In the genomic region with DNA sequence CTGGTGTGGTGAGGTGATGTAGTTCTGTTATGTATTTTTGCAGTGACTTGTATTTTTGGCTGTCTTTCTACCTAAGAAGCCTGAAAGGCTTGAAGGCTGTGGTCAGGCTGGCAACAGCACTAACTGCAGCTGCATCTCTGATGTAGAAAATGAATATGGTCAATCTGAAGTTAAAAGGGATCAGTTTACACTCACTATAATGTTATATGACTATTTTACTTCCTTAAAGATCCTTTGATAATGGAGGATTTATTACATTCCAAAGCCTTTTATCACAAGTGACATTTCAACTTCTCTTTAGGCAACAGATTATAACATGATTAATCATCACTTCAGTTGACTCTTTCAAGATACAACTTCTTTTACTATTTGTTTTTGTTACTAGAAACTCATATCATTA, we compare ENCODE assay signal across 21 mouse cellular contexts.
DNase-seq lines count a peak whose midpoint lies in the region; ATAC-seq and TF ChIP-seq lines count a peak whose summit lies in the region.
"Had no signal": no experiment of that assay in that cellular context is flagged by ENCODE, and none has a peak within 500 bp of the region (broad histone marks: within the 10 kb centered on the region; RNA-seq: fewer than 3 reads in every experiment).

No protein-coding gene starts in this region.

- TF ChIP-seq POLR2A in kidney, adult 2 months (IDR thresholded peaks at IDR 0.05; ENCODE audit: low read depth, low read length): no peak

- peak overlapping the region; percentile 30; the same call in 1 of the 2 replicates for H3K27ac ChIP-seq in kidney, embryonic 14.5 days (ENCODE audit: low read depth, low read length)
- no peak overlapping the region for H3K27ac ChIP-seq in kidney, adult 2 months (ENCODE audit: insufficient read depth, low read depth, low read length)
- H3K27ac ChIP-seq in embryonic facial prominence, embryonic 11.5 days (replicated peaks; ENCODE audit: low read depth, low read length): 0 out of 2 replicates have a peak overlapping the region, but pooled peaks have one; percentile 5
- peak overlapping the region; percentile 81; the same call in 1 of the 2 replicates for H3K27ac ChIP-seq in limb, embryonic 12.5 days
- no peak overlapping the region for H3K27ac ChIP-seq in midbrain, embryonic 13.5 days
- H3K27ac ChIP-seq: hindbrain, embryonic 14.5 days; liver, embryonic 12.5 days had no signal

- H3K4me3 ChIP-seq in kidney, embryonic 14.5 days (ENCODE audit: low read length): no peak overlapping the region
- no peak overlapping the region for H3K4me3 ChIP-seq in kidney, adult 2 months (ENCODE audit: insufficient read depth, low read depth, low read length)
- H3K4me3 ChIP-seq in embryonic facial prominence, embryonic 11.5 days (ENCODE audit: low read depth, low read length): no peak overlapping the region
- no peak overlapping the region for H3K4me3 ChIP-seq in limb, embryonic 12.5 days (replicated peaks)
- H3K4me3 ChIP-seq in midbrain, embryonic 13.5 days (replicated peaks): no peak overlapping the region
- H3K4me3 ChIP-seq: erythroblast, embryonic 14.5 days; heart, embryonic 13.5 days; limb, embryonic 13.5 days; liver, embryonic 12.5 days; stomach, embryonic 15.5 days had no signal

- DNase-seq in kidney, adult 2 months: no peak
- peak; percentile 7 for DNase-seq in Muller cell, postnatal 12 days (ENCODE audit: inconsistent ontology term)
- no peak for DNase-seq in embryonic facial prominence, embryonic 11.5 days (ENCODE audit: low spot score)
- DNase-seq in left cerebral cortex, adult 8-10 months (ENCODE audit: low spot score in 2 of 2): no peak
- DNase-seq: adrenal gland, postnatal 14 days; cerebellum, adult 9-10 months; gastrocnemius, postnatal 14 days; heart, postnatal 14 days; lung, adult 2 months; thymus, postnatal 25 days had no signal

- no peak for TF ChIP-seq CTCF in kidney, adult 2 months (conservative IDR thresholded peaks at IDR 0.05; ENCODE audit: insufficient read depth, insufficient read length, low read depth, low read length)

- no peak overlapping the region for H3K9ac ChIP-seq in kidney, embryonic 14.5 days (ENCODE audit: low read depth, low read length)
- no peak overlapping the region for H3K9ac ChIP-seq in embryonic facial prominence, embryonic 11.5 days (replicated peaks; ENCODE audit: low read length)
- no peak overlapping the region for H3K9ac ChIP-seq in limb, embryonic 12.5 days (replicated peaks)
- no peak overlapping the region for H3K9ac ChIP-seq in midbrain, embryonic 13.5 days (replicated peaks)
- H3K9ac ChIP-seq: heart, embryonic 13.5 days; hindbrain, embryonic 14.5 days; limb, embryonic 13.5 days; liver, embryonic 12.5 days; stomach, embryonic 15.5 days had no signal

- no peaks in the 10 kb centered on the region for H3K9me3 ChIP-seq in kidney, embryonic 14.5 days (ENCODE audit: control insufficient read depth, low read length)
- H3K9me3 ChIP-seq in embryonic facial prominence, embryonic 11.5 days (replicated peaks; ENCODE audit: control insufficient read depth, low read length): no peaks in the 10 kb centered on the region
- no peaks in the 10 kb centered on the region for H3K9me3 ChIP-seq in limb, embryonic 12.5 days
- no peaks in the 10 kb centered on the region for H3K9me3 ChIP-seq in midbrain, embryonic 13.5 days
- H3K9me3 ChIP-seq: heart, embryonic 13.5 days; limb, embryonic 13.5 days; liver, embryonic 12.5 days; stomach, embryonic 15.5 days had no signal

- H3K4me2 ChIP-seq in kidney, embryonic 14.5 days (replicated peaks; ENCODE audit: low read depth, low read length): no peak overlapping the region
- no peak overlapping the region for H3K4me2 ChIP-seq in embryonic facial prominence, embryonic 11.5 days (ENCODE audit: low read depth, low read length)
- no peak overlapping the region for H3K4me2 ChIP-seq in limb, embryonic 12.5 days
- H3K4me2 ChIP-seq in midbrain, embryonic 13.5 days (replicated peaks): no peak overlapping the region
- H3K4me2 ChIP-seq: heart, embryonic 13.5 days; hindbrain, embryonic 14.5 days; limb, embryonic 13.5 days; liver, embryonic 12.5 days; stomach, embryonic 15.5 days had no signal

- H3K4me1 ChIP-seq in kidney, embryonic 14.5 days (ENCODE audit: control insufficient read depth, insufficient read depth, low read length): peaks cover 16% of the 10 kb centered on the region
- H3K4me1 ChIP-seq in kidney, adult 2 months (ENCODE audit: control insufficient read depth, insufficient read depth, low read length): no peaks in the 10 kb centered on the region
- no peaks in the 10 kb centered on the region for H3K4me1 ChIP-seq in embryonic facial prominence, embryonic 11.5 days (ENCODE audit: control insufficient read depth, insufficient read depth, low read length)
- H3K4me1 ChIP-seq in limb, embryonic 12.5 days (replicated peaks): peaks cover 22% of the 10 kb centered on the region
- peaks cover 16% of the 10 kb centered on the region for H3K4me1 ChIP-seq in midbrain, embryonic 13.5 days (replicated peaks)

- H3K27me3 ChIP-seq in kidney, embryonic 14.5 days (ENCODE audit: control insufficient read depth, insufficient read depth, low read length): no peaks in the 10 kb centered on the region
- no peaks in the 10 kb centered on the region for H3K27me3 ChIP-seq in kidney, adult 2 months (replicated peaks; ENCODE audit: control insufficient read depth, insufficient read depth, low read length)
- no peaks in the 10 kb centered on the region for H3K27me3 ChIP-seq in embryonic facial prominence, embryonic 11.5 days (ENCODE audit: control insufficient read depth, insufficient read depth, low read length)
- no peaks in the 10 kb centered on the region for H3K27me3 ChIP-seq in limb, embryonic 12.5 days
- H3K27me3 ChIP-seq in midbrain, embryonic 13.5 days: no peaks in the 10 kb centered on the region
- H3K27me3 ChIP-seq: heart, embryonic 13.5 days; limb, embryonic 13.5 days; liver, embryonic 12.5 days; stomach, embryonic 15.5 days had no signal

- no peaks in the 10 kb centered on the region for H3K36me3 ChIP-seq in kidney, embryonic 14.5 days (ENCODE audit: control insufficient read depth, insufficient read depth, low read length)
- no peaks in the 10 kb centered on the region for H3K36me3 ChIP-seq in kidney, adult 2 months (ENCODE audit: control insufficient read depth, insufficient read depth, low read length)
- H3K36me3 ChIP-seq in embryonic facial prominence, embryonic 11.5 days (replicated peaks; ENCODE audit: control insufficient read depth, insufficient read depth, low read depth, low read length): no peaks in the 10 kb centered on the region
- no peaks in the 10 kb centered on the region for H3K36me3 ChIP-seq in limb, embryonic 12.5 days
- peaks cover 3% of the 10 kb centered on the region for H3K36me3 ChIP-seq in midbrain, embryonic 13.5 days
- H3K36me3 ChIP-seq: limb, embryonic 13.5 days; liver, embryonic 12.5 days; stomach, embryonic 15.5 days had no signal

- ATAC-seq in kidney, embryonic 14.5 days (ENCODE audit: low FRiP score, low TSS enrichment): 0 out of 2 replicates have a peak, but pooled peaks have one; percentile 24
- no peak for ATAC-seq in embryonic facial prominence, embryonic 11.5 days (replicated peaks; ENCODE audit: insufficient number of reproducible peaks, low FRiP score, low TSS enrichment, low read depth)
- no peak for ATAC-seq in limb, embryonic 12.5 days (ENCODE audit: insufficient number of reproducible peaks, insufficient read depth, low FRiP score, low TSS enrichment, low read depth)
- ATAC-seq in midbrain, embryonic 13.5 days: no peak
- ATAC-seq: forebrain, embryonic 14.5 days; intestine, embryonic 16.5 days; liver, embryonic 12.5 days had no signal

Comparison
In these comparisons a context has a peak if more than half of its experiments do, and no peak if none do; other contexts are left out.
1. H3K27ac ChIP-seq: peak in kidney, embryonic 14.5 days (single experiment), embryonic facial prominence, embryonic 11.5 days (single experiment) and limb, embryonic 12.5 days (single experiment); none in kidney, adult 2 months (single experiment) and midbrain, embryonic 13.5 days (single experiment).